Mouse (Mus musculus) liver, embryonic 16.5 days (tissue): Measurements from ENCODE around the gene Hgd. TPM values are rescaled to one million over a fixed set of nuclear protein-coding genes. Genes with fewer than 3 reads are reported as not detected.
A peak's percentile ranks its signal among the peaks of the same experiment; 100 is the strongest.
"Not testable (repeated sequence)": the region's sequence is repeated elsewhere in the genome, so short reads cannot be mapped to it uniquely, and the experiment has no call there.

Experiments used
- ATAC-seq: fragments of 200-750 bp; cut with Nextera tagmentation; 2 replicates; pipeline ENCODE4 v1.8.0; 2017; ENCODE audit warnings: low read depth, mild to moderate bottlenecking, moderate number of reproducible peaks, moderate library complexity
- H3K27ac ChIP-seq: fragments of 300-500 bp; sonication (generic); 2 replicates; pipeline ENCODE4 v1.5.1; 2014; ENCODE audit warnings: mild to moderate bottlenecking, low read length
- H3K27me3 ChIP-seq: fragments of 300-500 bp; sonication (generic); 2 replicates; pipeline ENCODE4 v1.6.1; 2014; ENCODE audit warnings: low read depth, low read length, mixed read lengths; ENCODE audit not compliant: control insufficient read depth, insufficient read depth
- H3K36me3 ChIP-seq: fragments of 300-500 bp; sonication (generic); 2 replicates; pipeline ENCODE4 v1.6.1; 2014; ENCODE audit warnings: mild to moderate bottlenecking; ENCODE audit not compliant: control insufficient read depth, insufficient read depth
- H3K4me1 ChIP-seq: fragments of 300-500 bp; sonication (generic); 2 replicates; pipeline ENCODE4 v1.6.1; 2014; ENCODE audit warnings: low read depth, low read length, mixed read lengths; ENCODE audit not compliant: control insufficient read depth
- H3K4me2 ChIP-seq: fragments of 300-500 bp; sonication (generic); 2 replicates; pipeline ENCODE4 v1.6.1; 2014; ENCODE audit warnings: low read depth, low read length, mixed read lengths
- H3K4me3 ChIP-seq: fragments of 300-500 bp; sonication (generic); 2 replicates; pipeline ENCODE4 v1.5.1; 2014; ENCODE audit warnings: low read depth, mild to moderate bottlenecking, low read length
- H3K9ac ChIP-seq: fragments of 300-500 bp; sonication (generic); 2 replicates; pipeline ENCODE4 v1.6.1; 2014; ENCODE audit warnings: low read depth, low read length
- H3K9me3 ChIP-seq: fragments of 300-500 bp; sonication (generic); replicated peaks from 2 replicates; pipeline ENCODE4 v1.6.1; 2016; ENCODE audit warnings: low read length; ENCODE audit not compliant: control insufficient read depth
- WGBS: fragments of 180-500 bp; shearing (Covaris S2); extraction: QIAGEN DNeasy Blood & Tissue Kit; methylation state at CpG from one replicate; pipeline ENCODE4 v1.1.7; 2014; ENCODE audit not compliant: insufficient replicate concordance; 5-methylcytosine and 5-hydroxymethylcytosine counted together
- polyA plus RNA-seq: library from polyadenylated mRNA; unstranded; fragments of >200 nt; fragmentation: Nextera tagmentation; extraction: Ambion mirVana; gene quantifications from 2 replicates; pipeline ENCODE4 v1.2.1, GENCODE M21; 2015

The Hgd gene
- polyA plus RNA-seq, 1 experiment from 2014 or later, result 55.1 TPM

DNA sequence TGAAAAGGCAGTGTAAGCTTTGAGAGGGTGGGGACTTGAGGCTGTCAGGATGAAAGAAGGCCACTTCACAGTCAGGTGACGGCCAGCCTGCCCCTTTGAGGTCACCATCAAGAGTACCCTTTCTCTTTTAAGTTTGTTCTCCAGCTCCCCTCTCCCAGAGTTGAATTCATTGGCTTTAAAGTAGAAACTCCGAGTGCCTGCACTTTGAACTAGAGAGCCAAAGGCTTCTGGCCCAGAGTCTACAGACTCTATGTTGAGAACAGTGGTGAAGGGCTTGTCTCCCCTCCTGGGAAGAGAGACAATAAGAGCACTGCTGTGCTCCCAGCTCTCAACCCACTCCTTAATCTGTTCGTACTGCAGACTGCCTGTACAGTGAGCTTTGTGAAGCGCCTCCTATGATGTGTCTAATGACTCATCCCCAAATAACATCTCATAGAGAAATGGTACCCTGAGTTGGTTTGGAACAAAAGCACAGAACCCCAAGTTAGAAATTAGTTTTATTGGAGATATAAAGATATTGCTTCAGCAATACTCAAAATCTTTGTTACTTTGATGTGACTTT is 46.5 kb downstream of the Hgd start:
- Histone ChIP-seq H3K36me3 (no peaks in the 10 kb centered on the region), H3K4me1 (no peaks in the 10 kb centered on the region), H3K9ac (no peak overlapping the region), H3K9me3 (no peaks in the 10 kb centered on the region), H3K27ac (no peak overlapping the region), H3K4me2 (no peak overlapping the region), H3K4me3 (no peak overlapping the region), H3K27me3 (no peaks in the 10 kb centered on the region)
- no peak for ATAC-seq
- WGBS, result 55% methylated on average over 4 of the region's 4 CpGs

DNA sequence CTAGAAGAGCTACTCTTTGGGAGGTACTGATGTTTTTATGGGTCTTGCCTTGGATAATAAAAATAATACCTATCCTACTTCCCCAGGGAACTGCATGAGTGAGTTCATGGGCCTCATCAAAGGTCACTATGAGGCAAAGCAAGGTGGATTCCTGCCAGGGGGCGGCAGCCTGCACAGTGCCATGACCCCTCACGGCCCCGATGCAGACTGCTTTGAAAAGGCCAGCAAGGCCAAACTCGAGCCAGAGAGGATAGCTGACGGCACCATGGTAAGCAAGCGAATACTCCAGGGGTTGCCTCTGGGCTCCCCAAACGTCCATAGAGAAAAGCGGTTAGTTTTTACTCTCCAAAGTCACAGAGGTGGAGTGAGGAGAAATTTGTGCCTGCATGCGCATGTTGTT is 48.4 kb downstream of the Hgd start:
- Histone ChIP-seq H3K4me2 (no peak overlapping the region), H3K27ac (no peak overlapping the region), H3K4me1 (no peaks in the 10 kb centered on the region), H3K27me3 (no peaks in the 10 kb centered on the region), H3K36me3 (no peaks in the 10 kb centered on the region), H3K9ac (no peak overlapping the region), H3K4me3 (no peak overlapping the region), H3K9me3 (no peaks in the 10 kb centered on the region)
- ATAC-seq, result no peak
- 59% methylated on average over 9 of the region's 9 CpGs for WGBS

DNA sequence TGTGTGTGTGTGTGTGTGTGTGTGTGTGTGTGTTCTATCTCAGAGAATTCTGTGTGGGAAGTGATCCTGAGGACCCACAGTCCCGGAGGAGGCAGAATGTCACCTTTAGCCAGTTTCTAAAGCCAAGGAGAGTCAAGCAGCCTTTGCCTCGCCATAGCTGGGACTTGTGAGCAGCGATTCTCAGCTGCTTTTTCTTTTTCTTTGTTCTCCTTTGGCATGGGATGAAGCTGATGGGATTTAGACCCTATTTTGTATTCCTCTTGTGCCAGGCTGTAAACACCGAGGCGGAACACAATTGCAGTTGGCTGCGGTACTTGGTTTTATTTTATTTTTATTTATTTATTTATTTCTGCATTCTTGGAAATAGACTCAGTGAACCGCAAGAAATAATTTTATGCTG is 49.1 kb downstream of the Hgd start:
- no peaks in the 10 kb centered on the region for H3K9me3 ChIP-seq
- no peak for ATAC-seq
- no peaks in the 10 kb centered on the region for H3K4me1 ChIP-seq
- no peak overlapping the region for H3K4me3 ChIP-seq
- WGBS, result 68% methylated on average over 7 of the region's 7 CpGs
- H3K9ac ChIP-seq, result no peak overlapping the region
- no peaks in the 10 kb centered on the region for H3K36me3 ChIP-seq
- H3K4me2 ChIP-seq, result no peak overlapping the region
- no peak overlapping the region for H3K27ac ChIP-seq
- H3K27me3 ChIP-seq, result no peaks in the 10 kb centered on the region

DNA sequence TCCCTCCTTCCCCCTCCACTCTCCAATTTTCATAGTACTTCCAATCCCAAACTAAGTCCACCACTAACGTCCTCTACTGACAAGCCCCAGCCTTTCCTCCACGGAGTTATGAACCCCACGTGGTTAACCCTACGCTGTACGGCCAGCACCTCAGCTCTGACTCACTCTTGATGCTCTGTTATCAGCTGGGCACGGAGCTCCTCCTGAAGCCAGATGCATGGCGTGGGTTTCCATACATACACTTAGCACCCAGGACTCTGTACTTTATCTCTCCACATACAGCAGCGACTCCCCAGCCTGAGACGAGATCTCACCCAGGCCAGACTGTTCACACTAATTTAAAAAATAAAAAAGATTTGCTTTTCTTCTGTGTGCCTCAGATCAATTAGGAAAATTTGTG is 54.6 kb downstream of the Hgd start:
- Histone ChIP-seq H3K4me1 (no peaks in the 10 kb centered on the region), H3K4me3 (no peak overlapping the region), H3K27ac (no peak overlapping the region), H3K9me3 (no peaks in the 10 kb centered on the region), H3K27me3 (no peaks in the 10 kb centered on the region), H3K4me2 (no peak overlapping the region; the same call in 1 of the 2 replicates), H3K9ac (no peak overlapping the region), H3K36me3 (no peaks in the 10 kb centered on the region)
- WGBS, result 33% methylated on average over 9 of the region's 9 CpGs
- ATAC-seq, result peak; percentile 85

DNA sequence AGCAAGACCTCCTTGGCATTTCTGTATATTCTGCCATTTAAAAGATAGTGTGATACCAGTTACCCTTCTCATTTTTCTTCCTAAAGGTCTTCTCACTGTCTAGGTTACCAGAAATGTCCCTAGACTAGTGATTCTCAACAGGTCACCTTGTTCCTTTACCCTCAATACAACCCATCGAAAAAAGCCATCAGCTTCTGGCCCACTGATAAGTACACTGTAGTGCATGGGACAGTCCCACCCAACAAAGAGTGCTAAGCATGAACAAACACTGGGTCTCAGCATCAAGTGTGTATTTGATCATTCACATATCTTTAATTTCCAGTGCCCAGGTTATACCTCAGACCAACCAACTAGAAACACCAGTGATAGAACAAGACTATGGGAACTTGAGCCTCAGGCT is 55.1 kb downstream of the Hgd start:
- Histone ChIP-seq H3K27me3 (no peaks in the 10 kb centered on the region), H3K36me3 (no peaks in the 10 kb centered on the region), H3K4me1 (no peaks in the 10 kb centered on the region), H3K4me3 (no peak overlapping the region), H3K9me3 (no peaks in the 10 kb centered on the region), H3K9ac (no peak overlapping the region), H3K4me2 (no peak overlapping the region), H3K27ac (no peak overlapping the region)
- WGBS, result 53% methylated on average over 1 of the region's 1 CpGs
- peak; percentile 53; the same call in 1 of the 2 replicates for ATAC-seq

DNA sequence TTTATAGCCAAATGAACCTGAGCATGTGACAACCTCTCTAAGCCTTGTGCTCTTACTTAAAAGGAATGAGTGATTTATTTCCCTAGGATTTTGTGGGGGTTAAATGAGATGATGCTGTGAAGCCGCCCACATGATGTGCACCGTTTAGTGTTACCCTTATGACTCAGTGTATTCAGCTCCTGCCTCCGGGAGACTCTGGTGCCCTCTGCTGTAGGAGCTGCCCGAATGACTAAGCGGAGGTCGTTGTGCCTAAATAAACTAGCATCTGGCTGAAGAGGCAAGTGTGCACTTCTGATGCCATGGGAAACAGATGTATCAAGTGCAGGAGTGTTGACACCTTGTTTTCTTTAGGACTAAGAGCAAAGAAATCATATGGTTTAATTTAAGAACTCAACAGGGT is 56.2 kb downstream of the Hgd start:
- no peaks in the 10 kb centered on the region for H3K27me3 ChIP-seq

DNA sequence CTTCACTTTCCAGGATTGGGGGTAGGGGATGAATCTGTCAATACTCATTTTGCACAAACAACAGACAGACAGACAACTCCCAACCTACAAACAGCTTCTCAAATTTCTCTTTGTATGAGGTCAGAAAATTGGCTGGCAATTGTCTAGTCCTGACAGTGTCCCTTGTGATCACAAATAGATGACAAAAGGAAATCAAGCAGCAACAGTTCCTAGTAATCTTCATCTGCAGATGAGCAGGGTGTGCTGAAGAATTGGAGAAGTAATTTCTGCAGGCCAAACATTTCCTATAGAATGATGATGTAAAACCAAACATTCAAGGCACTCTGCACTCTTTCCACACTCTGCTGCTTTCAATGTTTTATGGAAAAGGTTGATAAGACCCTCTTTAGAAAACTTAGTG is 57.8 kb downstream of the Hgd start:
- ATAC-seq, result no peak

More for the DNA sequence above, 56.2 kb downstream of the Hgd start:
- H3K4me1 ChIP-seq, result no peaks in the 10 kb centered on the region
- H3K27ac ChIP-seq, result no peak overlapping the region
- H3K9ac ChIP-seq, result no peak overlapping the region
- no peaks in the 10 kb centered on the region for H3K9me3 ChIP-seq
- no peak overlapping the region for H3K4me3 ChIP-seq
- no peaks in the 10 kb centered on the region for H3K36me3 ChIP-seq
- no peak overlapping the region for H3K4me2 ChIP-seq
- WGBS, result 55% methylated on average over 6 of the region's 6 CpGs
- no peak for ATAC-seq

DNA sequence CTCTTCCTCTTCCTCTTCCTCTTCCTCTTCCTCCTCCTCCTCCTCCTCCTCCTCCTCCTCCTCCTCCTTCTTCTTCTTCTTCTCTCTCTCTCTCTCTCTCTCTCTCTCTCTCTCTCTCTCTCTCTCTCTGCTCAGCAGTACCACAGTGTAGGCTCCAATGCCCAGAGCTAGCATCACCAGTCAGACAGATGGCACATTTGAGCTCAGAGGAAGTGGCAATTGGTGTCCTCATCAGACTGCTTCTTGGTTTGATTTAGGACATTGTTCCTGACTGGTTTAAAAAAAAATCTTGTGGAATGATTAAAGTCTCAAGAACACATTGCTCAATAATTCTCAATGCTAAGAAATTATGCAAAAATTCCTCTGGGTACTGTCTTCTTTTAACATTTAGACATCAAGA is 60.6 kb downstream of the Hgd start:
- H3K4me1 ChIP-seq, H3K9me3 ChIP-seq, H3K27me3 ChIP-seq, ATAC-seq, H3K36me3 ChIP-seq, H3K9ac ChIP-seq, H3K4me2 ChIP-seq, H3K27ac ChIP-seq, H3K4me3 ChIP-seq: not testable (repeated sequence)

More for the DNA sequence above, 57.8 kb downstream of the Hgd start:
- Histone ChIP-seq H3K4me1 (no peaks in the 10 kb centered on the region), H3K27me3 (no peaks in the 10 kb centered on the region), H3K4me3 (no peak overlapping the region), H3K9ac (no peak overlapping the region), H3K36me3 (no peaks in the 10 kb centered on the region), H3K27ac (no peak overlapping the region), H3K4me2 (no peak overlapping the region), H3K9me3 (no peaks in the 10 kb centered on the region)

DNA sequence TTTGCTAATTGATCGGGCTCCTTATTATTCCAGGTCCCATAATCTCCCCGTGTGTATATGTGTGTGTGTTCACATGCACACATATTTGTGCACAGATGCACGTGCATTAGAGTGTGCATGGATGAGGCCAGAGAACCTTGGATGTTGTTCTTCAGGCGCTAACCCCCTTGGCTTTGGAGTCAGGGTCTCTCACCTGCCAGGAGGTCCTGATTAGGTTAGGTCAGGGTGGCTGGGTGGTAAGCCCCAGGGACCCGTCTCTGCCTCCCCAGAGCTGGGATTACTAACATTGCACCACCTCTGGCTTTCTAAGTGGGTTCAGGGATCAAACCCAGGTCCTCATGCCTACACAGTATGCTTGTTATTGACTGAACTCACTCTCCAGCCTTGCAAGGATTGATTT is 64.5 kb downstream of the Hgd start:
- Histone ChIP-seq H3K27ac (no peak overlapping the region), H3K36me3 (peaks cover 17% of the 10 kb centered on the region), H3K27me3 (no peaks in the 10 kb centered on the region), H3K4me3 (no peak overlapping the region), H3K9ac (no peak overlapping the region), H3K4me1 (no peaks in the 10 kb centered on the region), H3K9me3 (no peaks in the 10 kb centered on the region), H3K4me2 (no peak overlapping the region)
- WGBS, result 71% methylated on average over 5 of the region's 5 CpGs
- no peak for ATAC-seq
